Mouse (Mus musculus): Measurements from ENCODE around the gene Cep131.

GRCm38 (mm10) chr11:120109558-120110210 is 23.1 kb upstream of the Cep131 start:
- no peak for TF ChIP-seq CTCF (IDR thresholded peaks at IDR 0.05; ENCODE audit: low read depth)
- no peak for TF ChIP-seq EP300 (optimal IDR thresholded peaks at IDR 0.05)
